9 mouse cellular contexts compared by ENCODE assay signal in the genomic region with DNA sequence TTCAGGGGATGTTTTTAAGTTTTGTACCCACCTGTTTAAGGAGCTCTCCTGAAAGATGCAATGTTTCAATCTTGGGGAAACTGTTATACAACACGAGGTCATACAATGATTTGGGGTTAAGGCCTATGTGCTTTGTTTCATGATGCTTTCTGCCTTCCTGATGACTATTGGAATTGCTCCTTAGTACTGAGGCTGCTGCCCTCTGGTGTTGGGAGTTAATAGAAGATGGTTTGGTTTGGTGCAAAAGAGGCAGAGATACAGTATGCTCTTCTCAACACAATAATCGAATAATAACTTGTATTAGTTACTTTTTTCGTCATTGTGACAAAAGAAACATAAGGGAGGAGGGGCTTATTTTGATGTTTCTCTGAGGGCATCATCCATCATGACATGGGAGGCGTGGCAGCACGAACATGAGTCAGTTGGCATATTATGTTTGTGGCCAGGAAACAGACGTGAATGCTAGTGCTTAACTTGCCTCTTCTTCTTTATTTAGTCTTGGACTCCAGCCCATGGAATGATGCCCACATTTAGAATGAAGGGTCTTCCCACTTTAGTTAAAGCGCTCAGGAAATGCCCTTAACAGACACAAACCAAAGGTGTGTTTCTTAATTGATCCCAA. TPM values are rescaled to one million over a fixed set of nuclear protein-coding genes. Genes with fewer than 3 reads are reported as not detected.
DNase-seq lines count a peak whose midpoint lies in the region; ATAC-seq and TF ChIP-seq lines count a peak whose summit lies in the region.
"Had no signal": no experiment of that assay in that cellular context is flagged by ENCODE, and none has a peak within 500 bp of the region (broad histone marks: within the 10 kb centered on the region; RNA-seq: fewer than 3 reads in every experiment).

No protein-coding gene starts in this region.

- intact Hi-C loops in heart, postnatal 36 days (cut with DNase I): loop anchor here (1.0 to 2.0 kb wide), 2 partner anchors 43 to 246 kb away; no protein-coding TSS in a partner anchor

- H3K9ac ChIP-seq in midbrain, embryonic 14.5 days (replicated peaks; ENCODE audit: low read length): no peak overlapping the region
- no peak overlapping the region for H3K9ac ChIP-seq in midbrain, embryonic 15.5 days
- H3K9ac ChIP-seq in liver, postnatal 0 days (replicated peaks): no peak overlapping the region

- no peak overlapping the region for H3K4me3 ChIP-seq in midbrain, embryonic 14.5 days (replicated peaks; ENCODE audit: low read depth, low read length)
- H3K4me3 ChIP-seq in midbrain, embryonic 15.5 days: no peak overlapping the region
- H3K4me3 ChIP-seq in liver, postnatal 0 days (ENCODE audit: low read depth, low read length): no peak overlapping the region

- no peaks in the 10 kb centered on the region for H3K36me3 ChIP-seq in midbrain, embryonic 14.5 days (ENCODE audit: control insufficient read depth, insufficient read depth, low read length)
- H3K36me3 ChIP-seq in midbrain, embryonic 15.5 days (replicated peaks): no peaks in the 10 kb centered on the region
- H3K36me3 ChIP-seq in liver, postnatal 0 days (replicated peaks; ENCODE audit: insufficient read depth, low read length): no peaks in the 10 kb centered on the region

- H3K27me3 ChIP-seq in midbrain, embryonic 14.5 days (ENCODE audit: control insufficient read depth, insufficient read depth, low read length): no peaks in the 10 kb centered on the region
- H3K27me3 ChIP-seq in midbrain, embryonic 15.5 days (replicated peaks): no peaks in the 10 kb centered on the region
- H3K27me3 ChIP-seq in liver, postnatal 0 days (ENCODE audit: insufficient read depth, low read length): no peaks in the 10 kb centered on the region

- peak; percentile 90 for TF ChIP-seq CTCF in liver, postnatal 0 days (IDR thresholded peaks at IDR 0.05; ENCODE audit: low read depth)

- peaks cover 13% of the 10 kb centered on the region for H3K4me1 ChIP-seq in midbrain, embryonic 14.5 days (ENCODE audit: control insufficient read depth, insufficient read depth, low read length)
- peaks cover 16% of the 10 kb centered on the region for H3K4me1 ChIP-seq in midbrain, embryonic 15.5 days
- peaks cover 3% of the 10 kb centered on the region; the same call in 1 of the 2 replicates for H3K4me1 ChIP-seq in liver, postnatal 0 days (ENCODE audit: insufficient read depth)

- DNase-seq in adrenal gland, adult (ENCODE audit: inconsistent age in 2 of 2, low spot score in 1 of 2): peak; percentile 17 to 76
- DNase-seq in adrenal gland, adult 8-10 months: no peak
- DNase-seq in midbrain, embryonic 14.5 days: peak; percentile 79
- DNase-seq in c-Kit-positive CD71-positive TER-119-negative erythroid progenitor cells, embryonic 14.5 days (ENCODE audit: low read depth): peak; percentile 65
- peak; percentile 31 to 41 for DNase-seq in heart, postnatal 36 days
- DNase-seq in liver, postnatal 0 days: peak; percentile 51
- DNase-seq in thymus, postnatal 14 days: peak; percentile 57

- H3K9me3 ChIP-seq in midbrain, embryonic 14.5 days (ENCODE audit: control insufficient read depth, low read length): no peaks in the 10 kb centered on the region
- no peaks in the 10 kb centered on the region for H3K9me3 ChIP-seq in midbrain, embryonic 15.5 days
- H3K9me3 ChIP-seq in liver, postnatal 0 days (ENCODE audit: low read length): no peaks in the 10 kb centered on the region

- no peak for TF ChIP-seq EP300 in liver, postnatal 0 days (IDR thresholded peaks at IDR 0.05; ENCODE audit: low read depth)

- H3K4me2 ChIP-seq in midbrain, embryonic 14.5 days (ENCODE audit: low read length): no peak overlapping the region; the same call in 1 of the 2 replicates
- no peak overlapping the region for H3K4me2 ChIP-seq in midbrain, embryonic 15.5 days
- H3K4me2 ChIP-seq in liver, postnatal 0 days (ENCODE audit: low read depth, low read length): no peak overlapping the region

- no peak for ATAC-seq in midbrain, embryonic 14.5 days (ENCODE audit: low FRiP score, low TSS enrichment)
- ATAC-seq in midbrain, embryonic 15.5 days (replicated peaks): no peak
- ATAC-seq in liver, postnatal 0 days: no peak

- WGBS in midbrain, embryonic 14.5 days: 66% methylated on average over 7 of the region's 7 CpGs
- 62% methylated on average over 7 of the region's 7 CpGs for whole genome bisulfite sequencing in midbrain, embryonic 15.5 days
- WGBS in liver, postnatal 0 days (ENCODE audit: insufficient replicate concordance): 55% methylated on average over 7 of the region's 7 CpGs

- no peak overlapping the region for H3K27ac ChIP-seq in midbrain, embryonic 14.5 days (replicated peaks; ENCODE audit: low read depth, low read length)
- no peak overlapping the region for H3K27ac ChIP-seq in midbrain, embryonic 15.5 days
- no peak overlapping the region for H3K27ac ChIP-seq in liver, postnatal 0 days (ENCODE audit: low read depth)

RNA-seq across cellular contexts. Expression of a gene that starts 7.2 kb away (rescaled TPM):
- total RNA-seq in adrenal gland, adult 8-10 months (2022): 1 to 10 TPM; 5.5 to 6.8 (median 6.3) TPM
- 30.3 and 38.3 TPM in 2 replicates for polyA plus RNA-seq in midbrain, embryonic 14.5 days (2014; fragmentation: Nextera tagmentation; extraction: Ambion mirVana)
- polyA plus RNA-seq in midbrain, embryonic 15.5 days (2015; fragmentation: Nextera tagmentation; extraction: Ambion mirVana): 29.9 and 30.6 TPM in 2 replicates
- total RNA-seq in heart, postnatal 36 days (2021): 1 to 10 TPM; 6.4 to 8.6 TPM
- polyA plus RNA-seq in liver, postnatal 0 days (2015; fragmentation: Nextera tagmentation; extraction: Ambion mirVana): 0.91 and 0.96 TPM in 2 replicates

RNA-seq across cellular contexts. Expression of a gene that starts 50.9 kb away (rescaled TPM):
- 1 to 10 TPM in 1 of 4 experiments, under 1 TPM in 3; 0.49 to 1.1 (median 0.81) TPM for total RNA-seq in adrenal gland, adult 8-10 months (2022)
- 6.8 and 7.8 TPM in 2 replicates for polyA plus RNA-seq in midbrain, embryonic 14.5 days (2014; fragmentation: Nextera tagmentation; extraction: Ambion mirVana)
- polyA plus RNA-seq in midbrain, embryonic 15.5 days (2015; fragmentation: Nextera tagmentation; extraction: Ambion mirVana): 6.5 and 6.8 TPM in 2 replicates
- total RNA-seq in heart, postnatal 36 days (2021): under 1 TPM; 0.27 to 0.58 TPM
- polyA plus RNA-seq in liver, postnatal 0 days (2015; fragmentation: Nextera tagmentation; extraction: Ambion mirVana): 0.19 and 0.27 TPM in 2 replicates

RNA-seq across cellular contexts. Expression of a gene that starts 58.1 kb away (rescaled TPM):
- total RNA-seq in adrenal gland, adult 8-10 months (2022): 1 to 10 TPM in 3 of 4 experiments, under 1 TPM in 1; 0.55 to 1.9 (median 1.4) TPM
- 0.58 and 0.89 TPM in 2 replicates for polyA plus RNA-seq in midbrain, embryonic 14.5 days (2014; fragmentation: Nextera tagmentation; extraction: Ambion mirVana)
- 0.60 and 0.98 TPM in 2 replicates for polyA plus RNA-seq in midbrain, embryonic 15.5 days (2015; fragmentation: Nextera tagmentation; extraction: Ambion mirVana)
- under 1 TPM; 0.81 to 1.00 TPM for total RNA-seq in heart, postnatal 36 days (2021)
- 1.4 and 1.6 TPM in 2 replicates for polyA plus RNA-seq in liver, postnatal 0 days (2015; fragmentation: Nextera tagmentation; extraction: Ambion mirVana)
- polyA plus RNA-seq: C2C12 had no signal

Comparison
In these comparisons a context has a peak if more than half of its experiments do, and no peak if none do; other contexts are left out.
1. RNA of a gene that starts 7.2 kb away (polyA plus RNA-seq): 29.9 to 30.6 TPM in midbrain, embryonic 15.5 days and 30.3 to 38.3 TPM in midbrain, embryonic 14.5 days; 0.91 to 0.96 TPM in liver, postnatal 0 days; every median in the first group is over 10 times any median in the second.